Comparison of ENCODE assay signal across 34 mouse cellular contexts in genomic region chr2:165145821-165146220, GRCm38 (mm10). TPM values are rescaled to one million over a fixed set of nuclear protein-coding genes. Genes with fewer than 3 reads are reported as not detected.
DNase-seq lines count a peak whose midpoint lies in the region; ATAC-seq and TF ChIP-seq lines count a peak whose summit lies in the region.
"Had no signal": no experiment of that assay in that cellular context is flagged by ENCODE, and none has a peak within 500 bp of the region (broad histone marks: within the 10 kb centered on the region; RNA-seq: fewer than 3 reads in every experiment).

No protein-coding gene starts in this region.

- no peak for TF ChIP-seq CTCF in forebrain, postnatal 0 days (IDR thresholded peaks at IDR 0.05; ENCODE audit: low read depth)
- TF ChIP-seq CTCF in midbrain, postnatal 0 days (IDR thresholded peaks at IDR 0.05) = no peak

- peaks cover 14% of the 10 kb centered on the region for H3K27me3 ChIP-seq in forebrain, embryonic 12.5 days
- no peaks in the 10 kb centered on the region for H3K27me3 ChIP-seq in forebrain, postnatal 0 days (ENCODE audit: insufficient read depth, low read length)
- peaks cover 45% of the 10 kb centered on the region for H3K27me3 ChIP-seq in midbrain, embryonic 12.5 days
- H3K27me3 ChIP-seq in midbrain, postnatal 0 days (ENCODE audit: insufficient read depth, low read length) = 0 out of 2 replicates have a peak, but pooled peaks cover 3% of the 10 kb centered on the region
- 0 out of 2 replicates have a peak, but pooled peaks cover 6% of the 10 kb centered on the region for H3K27me3 ChIP-seq in midbrain, embryonic 14.5 days (ENCODE audit: control insufficient read depth, insufficient read depth, low read length)

- H3K4me2 ChIP-seq in forebrain, embryonic 12.5 days = no peak overlapping the region
- H3K4me2 ChIP-seq in forebrain, postnatal 0 days (ENCODE audit: low read depth) = no peak overlapping the region
- no peak overlapping the region for H3K4me2 ChIP-seq in midbrain, embryonic 12.5 days (replicated peaks)
- H3K4me2 ChIP-seq in midbrain, postnatal 0 days (ENCODE audit: low read depth, low read length, poor library complexity, severe bottlenecking) = no peak overlapping the region
- no peak overlapping the region for H3K4me2 ChIP-seq in midbrain, embryonic 14.5 days (ENCODE audit: low read length)
- H3K4me2 ChIP-seq: embryonic facial prominence, embryonic 12.5 days; limb, embryonic 12.5 days; liver, embryonic 15.5 days; lung, embryonic 14.5 days; neural tube, embryonic 12.5 days had no signal

- H3K27ac ChIP-seq in forebrain, embryonic 12.5 days = 0 out of 2 replicates have a peak overlapping the region, but pooled peaks have one; percentile 5
- H3K27ac ChIP-seq in forebrain, postnatal 0 days (ENCODE audit: low read depth, low read length) = no peak overlapping the region
- 0 out of 2 replicates have a peak overlapping the region, but pooled peaks have one; percentile 10 for H3K27ac ChIP-seq in midbrain, embryonic 12.5 days (replicated peaks)
- no peak overlapping the region for H3K27ac ChIP-seq in midbrain, postnatal 0 days (ENCODE audit: low read depth, low read length)
- peak overlapping the region; percentile 41; the same call in 1 of the 2 replicates for H3K27ac ChIP-seq in midbrain, embryonic 14.5 days (replicated peaks; ENCODE audit: low read depth, low read length)
- H3K27ac ChIP-seq: embryonic facial prominence, embryonic 12.5 days; heart, embryonic 10.5 days; left cerebral cortex, adult 2 months; limb, embryonic 12.5 days; liver, embryonic 15.5 days; neural tube, embryonic 12.5 days had no signal

- DNase-seq in forebrain, postnatal 0 days = no peak
- no peak for DNase-seq in midbrain, postnatal 0 days (ENCODE audit: low spot score)
- peak; percentile 50 for DNase-seq in Muller cell, postnatal 12 days (ENCODE audit: inconsistent ontology term)
- DNase-seq in midbrain, embryonic 14.5 days = peak; percentile 52
- DNase-seq in layer of hippocampus, adult 18-20 months (ENCODE audit: low spot score in 2 of 2) = no peak
- DNase-seq: B cell, adult 2 months; cerebellum, adult 11-12 months; cerebellum, adult 9-11 months; embryo, embryonic 11 days; gastrocnemius, postnatal 14 days; heart, postnatal 36 days; kidney, adult 9 months; kidney, postnatal 10 days; lung, embryonic 14.5 days; lung, postnatal 14 days; thymus, adult 2 months; thymus, postnatal 36 days had no signal

- H3K36me3 ChIP-seq in forebrain, embryonic 12.5 days (replicated peaks) = peaks cover 2% of the 10 kb centered on the region
- H3K36me3 ChIP-seq in forebrain, postnatal 0 days (ENCODE audit: insufficient read depth) = no peaks in the 10 kb centered on the region
- peaks cover 8% of the 10 kb centered on the region for H3K36me3 ChIP-seq in midbrain, embryonic 12.5 days
- no peaks in the 10 kb centered on the region for H3K36me3 ChIP-seq in midbrain, postnatal 0 days (ENCODE audit: insufficient read depth, low read length)
- no peaks in the 10 kb centered on the region for H3K36me3 ChIP-seq in midbrain, embryonic 14.5 days (ENCODE audit: control insufficient read depth, insufficient read depth, low read length)
- H3K36me3 ChIP-seq: embryonic facial prominence, embryonic 12.5 days; heart, embryonic 10.5 days; limb, embryonic 12.5 days; liver, embryonic 15.5 days; neural tube, embryonic 12.5 days had no signal

- H3K4me3 ChIP-seq in forebrain, embryonic 12.5 days (replicated peaks) = no peak overlapping the region
- no peak overlapping the region for H3K4me3 ChIP-seq in forebrain, postnatal 0 days (ENCODE audit: low read depth, low read length)
- no peak overlapping the region for H3K4me3 ChIP-seq in midbrain, embryonic 12.5 days
- no peak overlapping the region for H3K4me3 ChIP-seq in midbrain, postnatal 0 days (ENCODE audit: low read depth, low read length)
- H3K4me3 ChIP-seq in midbrain, embryonic 14.5 days (replicated peaks; ENCODE audit: low read depth, low read length) = no peak overlapping the region
- H3K4me3 ChIP-seq: embryonic facial prominence, embryonic 12.5 days; heart, embryonic 10.5 days; left cerebral cortex, adult 2 months; limb, embryonic 12.5 days; liver, embryonic 15.5 days; myocyte; neural tube, embryonic 12.5 days had no signal

- WGBS in forebrain, embryonic 12.5 days = 73% methylated on average over 13 of the region's 13 CpGs
- 74% methylated on average over 13 of the region's 13 CpGs for WGBS in forebrain, postnatal 0 days
- WGBS in midbrain, embryonic 12.5 days = 67% methylated on average over 13 of the region's 13 CpGs
- 50% methylated on average over 13 of the region's 13 CpGs for WGBS in midbrain, postnatal 0 days
- WGBS in midbrain, embryonic 14.5 days = 41% methylated on average over 13 of the region's 13 CpGs

- no peak for ATAC-seq in forebrain, embryonic 12.5 days (ENCODE audit: low FRiP score)
- ATAC-seq in forebrain, postnatal 0 days = no peak
- ATAC-seq in midbrain, embryonic 12.5 days (ENCODE audit: low FRiP score, low read depth) = no peak
- ATAC-seq in midbrain, postnatal 0 days (ENCODE audit: low FRiP score) = no peak
- ATAC-seq in midbrain, embryonic 14.5 days (ENCODE audit: low FRiP score, low TSS enrichment) = no peak
- ATAC-seq: intestine, postnatal 0 days; Patski had no signal

- H3K4me1 ChIP-seq in forebrain, embryonic 12.5 days = peaks cover 28% of the 10 kb centered on the region
- H3K4me1 ChIP-seq in forebrain, postnatal 0 days (ENCODE audit: insufficient read depth) = no peaks in the 10 kb centered on the region
- H3K4me1 ChIP-seq in midbrain, embryonic 12.5 days = peaks cover 27% of the 10 kb centered on the region
- H3K4me1 ChIP-seq in midbrain, postnatal 0 days (ENCODE audit: insufficient read depth, low read length) = no peaks in the 10 kb centered on the region
- 0 out of 2 replicates have a peak, but pooled peaks cover 11% of the 10 kb centered on the region for H3K4me1 ChIP-seq in midbrain, embryonic 14.5 days (ENCODE audit: control insufficient read depth, insufficient read depth, low read length)
- H3K4me1 ChIP-seq: liver, embryonic 15.5 days had no signal

- H3K9me3 ChIP-seq in forebrain, embryonic 12.5 days = no peaks in the 10 kb centered on the region
- H3K9me3 ChIP-seq in forebrain, postnatal 0 days (ENCODE audit: low read length) = no peaks in the 10 kb centered on the region
- H3K9me3 ChIP-seq in midbrain, embryonic 12.5 days = no peaks in the 10 kb centered on the region
- no peaks in the 10 kb centered on the region for H3K9me3 ChIP-seq in midbrain, postnatal 0 days (ENCODE audit: low read length)
- no peaks in the 10 kb centered on the region for H3K9me3 ChIP-seq in midbrain, embryonic 14.5 days (ENCODE audit: control insufficient read depth, low read length)
- H3K9me3 ChIP-seq: embryonic facial prominence, embryonic 12.5 days; heart, embryonic 10.5 days; limb, embryonic 12.5 days; liver, embryonic 15.5 days; neural tube, embryonic 12.5 days had no signal

- H3K9ac ChIP-seq in forebrain, embryonic 12.5 days = no peak overlapping the region
- H3K9ac ChIP-seq in forebrain, postnatal 0 days = no peak overlapping the region
- H3K9ac ChIP-seq in midbrain, embryonic 12.5 days (replicated peaks) = no peak overlapping the region
- H3K9ac ChIP-seq in midbrain, postnatal 0 days (replicated peaks; ENCODE audit: low read length, poor library complexity, severe bottlenecking) = no peak overlapping the region
- H3K9ac ChIP-seq in midbrain, embryonic 14.5 days (replicated peaks; ENCODE audit: low read length) = no peak overlapping the region; the same call in 1 of the 2 replicates
- H3K9ac ChIP-seq: embryonic facial prominence, embryonic 12.5 days; limb, embryonic 12.5 days; liver, embryonic 15.5 days; lung, embryonic 14.5 days had no signal

RNA-seq across cellular contexts. Expression of gene 1700025C18Rik, which starts 55.3 kb away (rescaled TPM):
- not detected in 2 replicates for polyA plus RNA-seq in forebrain, embryonic 12.5 days (2016; fragmentation: Nextera tagmentation; extraction: Ambion mirVana)
- not detected in 2 replicates for total RNA-seq in forebrain, postnatal 0 days (2014; rRNA removed)
- polyA plus RNA-seq in forebrain, postnatal 0 days (2015; fragmentation: Nextera tagmentation; extraction: Ambion mirVana) = not detected in 2 replicates
- not detected in 2 replicates for polyA plus RNA-seq in midbrain, embryonic 12.5 days (2016; fragmentation: Nextera tagmentation; extraction: Ambion mirVana)
- not detected in 2 replicates for total RNA-seq in midbrain, postnatal 0 days (2014; rRNA removed)
- not detected in 2 replicates for polyA plus RNA-seq in midbrain, postnatal 0 days (2015; fragmentation: Nextera tagmentation; extraction: Ambion mirVana)
- polyA plus RNA-seq in midbrain, embryonic 14.5 days (2014; fragmentation: Nextera tagmentation; extraction: Ambion mirVana) = not detected in 2 replicates
- not detected for total RNA-seq in layer of hippocampus, adult 18-20 months (2021)
- total RNA-seq: gastrocnemius, postnatal 14 days; granulocyte monocyte progenitor cell, adult 5-6 weeks; heart, postnatal 36 days; layer of hippocampus, postnatal 10 days; left cerebral cortex, adult 2 months; left cerebral cortex, postnatal 25 days; liver, adult 2 months had no signal
- polyA plus RNA-seq: embryonic facial prominence, embryonic 12.5 days; heart, embryonic 10.5 days; heart, embryonic 16.5 days; intestine, postnatal 0 days; large intestine, adult 2 months; limb, embryonic 12.5 days; liver, adult 2 months; liver, embryonic 15.5 days; lung, embryonic 14.5 days; myocyte; neural tube, embryonic 12.5 days; Patski; thymus, adult 2 months had no signal

Comparison
In these comparisons a context has a peak if more than half of its experiments do, and no peak if none do; other contexts are left out.
1. H3K27ac ChIP-seq: peak in forebrain, embryonic 12.5 days (single experiment), midbrain, embryonic 12.5 days (single experiment) and midbrain, embryonic 14.5 days (single experiment); none in forebrain, postnatal 0 days (single experiment) and midbrain, postnatal 0 days (single experiment).
2. DNase-seq: peak in Muller cell, postnatal 12 days (single experiment) and midbrain, embryonic 14.5 days (single experiment); none in forebrain, postnatal 0 days (single experiment), midbrain, postnatal 0 days (single experiment) and layer of hippocampus, adult 18-20 months (0 of 2).